12 mouse cellular contexts compared by ENCODE assay signal in genomic region chr16:67613876-67614275, GRCm38 (mm10). TPM values are rescaled to one million over a fixed set of nuclear protein-coding genes. Genes with fewer than 3 reads are reported as not detected.
A peak's percentile ranks its signal among the peaks of the same experiment; 100 is the strongest.
DNase-seq lines count a peak whose midpoint lies in the region; ATAC-seq lines count a peak whose summit lies in the region.
"Had no signal": no experiment of that assay in that cellular context is flagged by ENCODE, and none has a peak within 500 bp of the region (broad histone marks: within the 10 kb centered on the region; RNA-seq: fewer than 3 reads in every experiment).

No protein-coding gene starts in this region.

- no peaks in the 10 kb centered on the region for H3K36me3 ChIP-seq in neural tube, embryonic 11.5 days (ENCODE audit: control insufficient read depth, insufficient read depth, low read length)
- H3K36me3 ChIP-seq: heart, embryonic 15.5 days; liver, embryonic 13.5 days; neural tube, embryonic 12.5 days had no signal

- H3K27me3 ChIP-seq in neural tube, embryonic 11.5 days (ENCODE audit: control insufficient read depth, insufficient read depth, low read length), result no peaks in the 10 kb centered on the region
- H3K27me3 ChIP-seq: neural tube, embryonic 12.5 days had no signal

- no peak overlapping the region for H3K4me3 ChIP-seq in neural tube, embryonic 11.5 days (ENCODE audit: low read depth, low read length)
- H3K4me3 ChIP-seq: heart, embryonic 15.5 days; liver, embryonic 13.5 days; neural tube, embryonic 12.5 days had no signal

- no peaks in the 10 kb centered on the region for H3K4me1 ChIP-seq in neural tube, embryonic 11.5 days (ENCODE audit: control insufficient read depth, insufficient read depth, low read length)
- H3K4me1 ChIP-seq: liver, embryonic 13.5 days had no signal

- H3K27ac ChIP-seq in neural tube, embryonic 11.5 days (ENCODE audit: low read depth, low read length), result no peak overlapping the region
- H3K27ac ChIP-seq: heart, embryonic 15.5 days; liver, embryonic 13.5 days; neural tube, embryonic 12.5 days had no signal

- ATAC-seq in cerebellum, adult (ENCODE audit: insufficient number of reproducible peaks, low FRiP score, low TSS enrichment), result no peak
- ATAC-seq in neural tube, embryonic 11.5 days (ENCODE audit: insufficient read depth, low FRiP score, low TSS enrichment), result no peak

- H3K9ac ChIP-seq in neural tube, embryonic 11.5 days (ENCODE audit: low read length), result no peak overlapping the region
- H3K9ac ChIP-seq: heart, embryonic 15.5 days; liver, embryonic 13.5 days; neural tube, embryonic 12.5 days had no signal

- intact Hi-C loops in heart, postnatal 14 days (cut with DNase I), result no loop called here

- DNase-seq in cerebellum, adult 11-12 months, result peak; percentile 63
- peak; percentile 18 for DNase-seq in lung, postnatal 36 days
- DNase-seq in lung, postnatal 25 days (ENCODE audit: low spot score), result no peak
- DNase-seq in embryo, embryonic 9.5 days (ENCODE audit: extremely low spot score), result peak; percentile 28
- DNase-seq in neural tube, embryonic 11.5 days (ENCODE audit: low spot score), result peak; percentile 59
- DNase-seq in heart, postnatal 14 days, result no peak
- no peak for DNase-seq in gastrocnemius, postnatal 10 days
- DNase-seq: adrenal gland, adult 8-10 months; liver, embryonic 13.5 days had no signal

- 26% methylated on average over 2 of the region's 2 CpGs for WGBS in neural tube, embryonic 11.5 days

- no peaks in the 10 kb centered on the region for H3K9me3 ChIP-seq in neural tube, embryonic 11.5 days (ENCODE audit: control insufficient read depth, low read length)
- H3K9me3 ChIP-seq: heart, embryonic 15.5 days; liver, embryonic 13.5 days; neural tube, embryonic 12.5 days had no signal

- H3K4me2 ChIP-seq in neural tube, embryonic 11.5 days (ENCODE audit: low read depth), result no peak overlapping the region
- H3K4me2 ChIP-seq: heart, embryonic 15.5 days; liver, embryonic 13.5 days; neural tube, embryonic 12.5 days had no signal

RNA-seq across cellular contexts. Expression of gene Cadm2, which starts 6.8 kb away (rescaled TPM):
- 3.5 and 5.2 TPM in 2 replicates for polyA plus RNA-seq in neural tube, embryonic 11.5 days (2014; fragmentation: Nextera tagmentation; extraction: Ambion mirVana)
- total RNA-seq in heart, postnatal 14 days (2021), result under 1 TPM; 0.20 to 0.67 TPM
- total RNA-seq in gastrocnemius, postnatal 10 days (2021), result 1 to 10 TPM; 1.2 to 2.1 TPM

Comparison
In these comparisons a context has a peak if more than half of its experiments do, and no peak if none do; other contexts are left out.
1. DNase-seq: peak in cerebellum, adult 11-12 months (single experiment), lung, postnatal 36 days (single experiment), embryo, embryonic 9.5 days (single experiment) and neural tube, embryonic 11.5 days (single experiment); none in lung, postnatal 25 days (single experiment), heart, postnatal 14 days (0 of 2) and gastrocnemius, postnatal 10 days (single experiment).